In genomic region chr14:75005478-75006199, GRCm38 (mm10) we compare ENCODE assay signal across 21 mouse cellular contexts. TPM values are rescaled to one million over a fixed set of nuclear protein-coding genes. Genes with fewer than 3 reads are reported as not detected.
A peak's percentile ranks its signal among the peaks of the same experiment; 100 is the strongest.
DNase-seq lines count a peak whose midpoint lies in the region; ATAC-seq lines count a peak whose summit lies in the region.
"Had no signal": no experiment of that assay in that cellular context is flagged by ENCODE, and none has a peak within 500 bp of the region (broad histone marks: within the 10 kb centered on the region; RNA-seq: fewer than 3 reads in every experiment).

No protein-coding gene starts in this region.

- 77% methylated on average over 2 of the region's 2 CpGs for WGBS in heart, embryonic 13.5 days
- WGBS in hindbrain, embryonic 12.5 days = 91% methylated on average over 2 of the region's 2 CpGs

- peaks cover 8% of the 10 kb centered on the region for H3K4me1 ChIP-seq in heart, embryonic 13.5 days
- H3K4me1 ChIP-seq in hindbrain, embryonic 12.5 days = no peaks in the 10 kb centered on the region
- H3K4me1 ChIP-seq: embryonic facial prominence, embryonic 13.5 days; neural tube, embryonic 13.5 days had no signal

- H3K4me2 ChIP-seq in heart, embryonic 13.5 days = no peak overlapping the region
- H3K4me2 ChIP-seq in hindbrain, embryonic 12.5 days (replicated peaks) = no peak overlapping the region
- H3K4me2 ChIP-seq: embryonic facial prominence, embryonic 13.5 days; liver, embryonic 11.5 days; neural tube, embryonic 13.5 days had no signal

- no peak for ATAC-seq in heart, embryonic 13.5 days (ENCODE audit: extremely low read depth, insufficient number of reproducible peaks, low FRiP score, low TSS enrichment)
- ATAC-seq in erythroblast, adult 5-6 weeks (replicated peaks; ENCODE audit: low FRiP score, poor library complexity, severe bottlenecking) = 0 out of 2 replicates have a peak, but pooled peaks have one; percentile 20
- peak; percentile 79 for ATAC-seq in monocyte, adult 5-6 weeks (replicated peaks; ENCODE audit: insufficient number of reproducible peaks, low FRiP score, low TSS enrichment, poor library complexity, severe bottlenecking)
- no peak for ATAC-seq in hindbrain, embryonic 12.5 days (ENCODE audit: low FRiP score)
- ATAC-seq: hindbrain, embryonic 16.5 days had no signal

- no peak overlapping the region for H3K9ac ChIP-seq in heart, embryonic 13.5 days
- no peak overlapping the region for H3K9ac ChIP-seq in hindbrain, embryonic 12.5 days
- H3K9ac ChIP-seq: embryonic facial prominence, embryonic 13.5 days; neural tube, embryonic 13.5 days had no signal

- no peak overlapping the region for H3K4me3 ChIP-seq in heart, embryonic 13.5 days
- H3K4me3 ChIP-seq in hindbrain, embryonic 12.5 days = no peak overlapping the region
- H3K4me3 ChIP-seq: embryonic facial prominence, embryonic 13.5 days; neural tube, embryonic 13.5 days had no signal

- peak overlapping the region; percentile 14; the same call in 1 of the 2 replicates for H3K27ac ChIP-seq in heart, embryonic 13.5 days (replicated peaks)
- no peak overlapping the region for H3K27ac ChIP-seq in hindbrain, embryonic 12.5 days
- H3K27ac ChIP-seq: embryonic facial prominence, embryonic 13.5 days; neural tube, embryonic 13.5 days had no signal

- no peaks in the 10 kb centered on the region for H3K9me3 ChIP-seq in heart, embryonic 13.5 days
- no peaks in the 10 kb centered on the region for H3K9me3 ChIP-seq in hindbrain, embryonic 12.5 days (replicated peaks)
- H3K9me3 ChIP-seq: embryonic facial prominence, embryonic 13.5 days; neural tube, embryonic 13.5 days had no signal

- no peaks in the 10 kb centered on the region for H3K27me3 ChIP-seq in heart, embryonic 13.5 days (replicated peaks)
- no peaks in the 10 kb centered on the region for H3K27me3 ChIP-seq in hindbrain, embryonic 12.5 days
- H3K27me3 ChIP-seq: embryonic facial prominence, embryonic 13.5 days; neural tube, embryonic 13.5 days had no signal

- no peaks in the 10 kb centered on the region for H3K36me3 ChIP-seq in heart, embryonic 13.5 days
- no peaks in the 10 kb centered on the region for H3K36me3 ChIP-seq in hindbrain, embryonic 12.5 days
- H3K36me3 ChIP-seq: embryonic facial prominence, embryonic 13.5 days; neural tube, embryonic 13.5 days had no signal

- no peak for DNase-seq in heart, adult 9 months (ENCODE audit: low spot score in 2 of 2)
- DNase-seq in A20 (ENCODE audit: low read depth, low spot score) = peak; percentile 57
- DNase-seq in thymus, postnatal 4 days = no peak
- no peak for DNase-seq in yolk sac, embryonic 10.5 days (ENCODE audit: low spot score)
- DNase-seq: adrenal gland, postnatal 36 days; cerebellum, adult 8-10 months; gastrocnemius, postnatal 36 days; kidney, adult 11 months; kidney, postnatal 10 days; left cerebral cortex, postnatal 4 days; lung, adult 2 months; right cerebral cortex, postnatal 14 days; thymus, postnatal 36 days had no signal

RNA-seq across cellular contexts. Expression of gene Rubcnl, which starts 10.2 kb away (rescaled TPM):
- polyA plus RNA-seq in heart, embryonic 13.5 days (2015; fragmentation: Nextera tagmentation; extraction: Ambion mirVana) = 1.2 and 1.3 TPM in 2 replicates
- 1.9 and 7.5 TPM in 2 replicates for total RNA-seq in erythroblast, adult 5-6 weeks (2015; ENCODE audit: low replicate concordance)
- total RNA-seq in erythroblast, adult 5-6 weeks (2017; ENCODE audit: low replicate concordance) = 0.28 and 1.2 TPM in 2 replicates
- 33.3 to 38.2 TPM (median 36.0 TPM) in 3 replicates for total RNA-seq in monocyte, adult 5-6 weeks (2017)
- 0.08 and 0.23 TPM in 2 replicates for polyA plus RNA-seq in hindbrain, embryonic 12.5 days (2016; fragmentation: Nextera tagmentation; extraction: Ambion mirVana)
- polyA plus RNA-seq: liver, embryonic 11.5 days had no signal

RNA-seq across cellular contexts. Expression of gene Lrch1, which starts 58.0 kb away (rescaled TPM):
- 9.1 and 10.4 TPM in 2 replicates for polyA plus RNA-seq in heart, embryonic 13.5 days (2015; fragmentation: Nextera tagmentation; extraction: Ambion mirVana)
- total RNA-seq in erythroblast, adult 5-6 weeks (2015; ENCODE audit: low replicate concordance) = 6.1 and 6.3 TPM in 2 replicates
- total RNA-seq in erythroblast, adult 5-6 weeks (2017; ENCODE audit: low replicate concordance) = 4.4 and 11.2 TPM in 2 replicates
- 31.4 to 43.1 TPM (median 34.7 TPM) in 3 replicates for total RNA-seq in monocyte, adult 5-6 weeks (2017)
- polyA plus RNA-seq in hindbrain, embryonic 12.5 days (2016; fragmentation: Nextera tagmentation; extraction: Ambion mirVana) = 13.3 and 23.4 TPM in 2 replicates

Comparison
In these comparisons a context has a peak if more than half of its experiments do, and no peak if none do; other contexts are left out.
1. ATAC-seq: peak in erythroblast, adult 5-6 weeks (single experiment) and monocyte, adult 5-6 weeks (single experiment); none in heart, embryonic 13.5 days (single experiment) and hindbrain, embryonic 12.5 days (single experiment).